Mouse (Mus musculus) spleen, adult 2 months (tissue): ENCODE results near the gene March10. TPM values are rescaled to one million over a fixed set of nuclear protein-coding genes. Genes with fewer than 3 reads are reported as not detected.

Source experiments
- DNase-seq, 2 experiments: peaks; one replicate each; pipeline versions ENCODE4 v3.0.0 to v3.0.0-alpha.2; 2012 to 2021; ENCODE audit warnings: low spot score in 2 of 2, low read depth in 1 of 2
- H3K27ac ChIP-seq: fragments of 200-500 bp; 2 replicates; pipeline ENCODE4 v1.5.1; 2012; ENCODE audit warnings: low read length, inconsistent platforms; ENCODE audit not compliant: insufficient read depth
- H3K27me3 ChIP-seq: fragments of 200-500 bp; 2 replicates; pipeline ENCODE4 v1.6.1; 2012; ENCODE audit warnings: mild to moderate bottlenecking, moderate library complexity, low read length, inconsistent platforms; ENCODE audit not compliant: control insufficient read depth, insufficient read depth
- H3K36me3 ChIP-seq: fragments of 200-500 bp; 2 replicates; pipeline ENCODE4 v1.6.1; 2012; ENCODE audit warnings: mild to moderate bottlenecking, low read length, inconsistent platforms; ENCODE audit not compliant: control insufficient read depth, insufficient read depth
- H3K4me1 ChIP-seq: fragments of 200-500 bp; 2 replicates; pipeline ENCODE4 v1.6.1; 2011; ENCODE audit warnings: inconsistent platforms; ENCODE audit not compliant: control insufficient read depth, insufficient read depth, insufficient read length
- H3K4me3 ChIP-seq: fragments of 200-500 bp; 2 replicates; pipeline ENCODE4 v1.5.1; 2011; ENCODE audit warnings: mild to moderate bottlenecking, inconsistent platforms; ENCODE audit not compliant: insufficient read depth, insufficient read length; ENCODE audit errors: extremely low read depth
- CTCF ChIP-seq: fragments of 200-500 bp; IDR thresholded peaks from 2 replicates; pipeline ENCODE4 v1.5.1; 2011; ENCODE audit warnings: mild to moderate bottlenecking, inconsistent platforms; ENCODE audit not compliant: insufficient read depth, insufficient read length, insufficient replicate concordance; ENCODE audit errors: extremely low read depth
- POLR2A ChIP-seq: fragments of 200-500 bp; IDR thresholded peaks from 2 replicates; pipeline ENCODE4 v1.6.1; 2011; ENCODE audit warnings: low read depth, low read length, inconsistent platforms
- WGBS: fragments of 180-500 bp; shearing (Covaris S2); methylation state at CpG from one replicate; pipeline ENCODE4 v1.1.7; 2018; 5-methylcytosine and 5-hydroxymethylcytosine counted together
- polyA plus RNA-seq: library from polyadenylated mRNA; depleted of rRNA; stranded (reverse); fragments of >200 nt; gene quantifications from 2 replicates; pipeline ENCODE4 v1.2.3, GENCODE M21; 2012

The March10 gene
- polyA plus RNA-seq, 1 experiment = not detected

DNA sequence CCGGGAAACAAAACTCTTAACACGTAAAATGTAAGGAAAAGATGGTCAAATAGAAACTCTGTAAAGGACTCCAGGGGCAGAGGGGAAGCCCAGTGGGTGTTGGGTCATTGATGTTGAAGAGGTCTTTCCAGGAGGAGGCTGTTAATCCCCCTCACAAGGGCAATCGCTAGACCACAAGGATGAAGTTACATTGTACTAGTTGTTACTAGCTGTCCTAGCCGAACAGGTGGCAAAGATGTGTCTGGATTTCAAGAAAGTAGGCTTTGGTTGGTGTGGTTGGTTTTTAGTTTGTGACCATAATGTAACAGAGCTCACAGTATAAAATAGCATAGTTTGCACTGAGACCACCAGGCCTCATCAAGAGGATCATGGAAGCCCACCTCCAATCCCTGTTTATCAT, 3.5 kb downstream of the March10 start:
- Histone ChIP-seq H3K4me3 (no peak overlapping the region), H3K4me1 (peaks cover 3% of the 10 kb centered on the region), H3K27me3 (peaks cover 7% of the 10 kb centered on the region), H3K36me3 (no peaks in the 10 kb centered on the region), H3K27ac (no peak overlapping the region)
- TF ChIP-seq POLR2A = no peak
- no peak for TF ChIP-seq CTCF
- DNase-seq = no peak
- WGBS = 91% methylated on average over 4 of the region's 4 CpGs

GRCm38 (mm10) chr11:105452504-105452903, 4.0 kb downstream of the March10 start:
- peaks cover 7% of the 10 kb centered on the region for H3K27me3 ChIP-seq
- no peak for TF ChIP-seq POLR2A
- no peak for TF ChIP-seq CTCF
- H3K27ac ChIP-seq = no peak overlapping the region
- DNase-seq = no peak
- peaks cover 3% of the 10 kb centered on the region for H3K4me1 ChIP-seq
- H3K36me3 ChIP-seq = no peaks in the 10 kb centered on the region
- 85% methylated on average over 4 of the region's 4 CpGs for WGBS
- H3K4me3 ChIP-seq = no peak overlapping the region

DNA sequence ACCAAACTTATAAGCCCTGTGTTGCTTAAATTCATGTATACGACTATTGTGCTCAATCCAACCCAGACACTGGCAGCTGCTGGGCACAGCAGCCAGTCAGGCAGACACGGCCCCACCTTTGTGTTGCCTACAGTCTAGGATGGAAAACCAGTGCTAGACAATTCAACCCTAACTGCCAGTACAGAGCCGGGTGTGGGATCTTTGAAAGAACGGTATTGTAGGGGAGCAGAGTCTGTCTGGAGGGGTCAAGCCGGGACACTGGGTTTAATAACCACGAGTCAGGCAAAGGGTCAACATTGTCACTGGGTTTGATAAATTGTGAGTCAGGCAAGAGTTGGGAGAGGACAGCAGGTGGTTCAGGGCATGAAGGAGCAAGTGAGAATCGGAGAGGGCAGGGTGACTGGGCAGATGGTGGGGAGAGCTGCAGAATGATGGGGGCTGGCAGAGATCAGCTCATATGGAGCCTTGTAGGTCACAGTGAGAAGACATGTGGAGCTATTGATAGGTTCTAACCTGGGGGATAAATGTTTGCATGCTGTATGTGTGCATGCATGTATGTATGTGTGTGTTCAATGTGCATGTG, 4.9 kb downstream of the March10 start:
- Histone ChIP-seq H3K4me3 (no peak overlapping the region), H3K36me3 (no peaks in the 10 kb centered on the region), H3K4me1 (peaks cover 3% of the 10 kb centered on the region), H3K27ac (no peak overlapping the region), H3K27me3 (peaks cover 6% of the 10 kb centered on the region)
- TF ChIP-seq CTCF (no peak), POLR2A (no peak)
- 82% methylated on average over 7 of the region's 7 CpGs for WGBS
- DNase-seq = no peak

- Histone ChIP-seq H3K4me3 (no peak overlapping the region), H3K36me3 (no peaks in the 10 kb centered on the region), H3K27ac (no peak overlapping the region), H3K4me1 (no peaks in the 10 kb centered on the region), H3K27me3 (0 out of 2 replicates have a peak, but pooled peaks cover 1% of the 10 kb centered on the region)
- no peak for TF ChIP-seq CTCF
- no peak for TF ChIP-seq POLR2A
- 77% methylated on average over 12 of the region's 12 CpGs for WGBS
- no peak for DNase-seq
These were observed 6.8 kb downstream of the March10 start for GRCm38 (mm10) chr11:105449581-105450315.

DNA sequence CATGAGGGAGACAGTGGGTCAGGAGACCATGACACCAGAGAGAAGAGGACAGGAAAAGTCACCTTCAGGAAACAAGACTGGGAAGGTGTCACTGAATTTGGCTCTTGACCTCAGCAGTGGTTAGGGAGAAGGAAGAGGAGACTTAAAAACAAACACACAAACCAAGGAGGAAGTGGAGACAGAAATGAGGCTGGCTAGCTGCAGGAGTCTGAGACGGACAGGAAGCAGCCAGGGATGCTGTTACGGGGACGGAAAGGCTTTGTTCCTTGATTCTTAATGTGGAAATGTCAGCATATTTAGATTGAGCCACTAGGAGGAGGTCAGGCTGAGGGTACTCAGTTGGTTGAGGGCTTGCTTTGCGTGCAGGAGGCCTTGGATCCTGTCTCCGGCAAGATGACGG, 8.9 kb downstream of the March10 start:
- Histone ChIP-seq H3K27me3 (0 out of 2 replicates have a peak, but pooled peaks cover 1% of the 10 kb centered on the region), H3K27ac (no peak overlapping the region), H3K36me3 (no peaks in the 10 kb centered on the region), H3K4me3 (no peak overlapping the region), H3K4me1 (no peaks in the 10 kb centered on the region)
- 53% methylated on average over 6 of the region's 6 CpGs for WGBS
- DNase-seq = no peak
- TF ChIP-seq POLR2A (no peak), CTCF (no peak)

- no peaks in the 10 kb centered on the region for H3K36me3 ChIP-seq
- no peaks in the 10 kb centered on the region for H3K4me1 ChIP-seq
- 88% methylated on average over 5 of the region's 5 CpGs for WGBS
- 0 out of 2 replicates have a peak, but pooled peaks cover 1% of the 10 kb centered on the region for H3K27me3 ChIP-seq
- no peak overlapping the region for H3K4me3 ChIP-seq
- no peak for TF ChIP-seq CTCF
- TF ChIP-seq POLR2A = no peak
- no peak for DNase-seq
- no peak overlapping the region for H3K27ac ChIP-seq
These were observed 10.3 kb downstream of the March10 start for GRCm38 (mm10) chr11:105446221-105446620.

DNA sequence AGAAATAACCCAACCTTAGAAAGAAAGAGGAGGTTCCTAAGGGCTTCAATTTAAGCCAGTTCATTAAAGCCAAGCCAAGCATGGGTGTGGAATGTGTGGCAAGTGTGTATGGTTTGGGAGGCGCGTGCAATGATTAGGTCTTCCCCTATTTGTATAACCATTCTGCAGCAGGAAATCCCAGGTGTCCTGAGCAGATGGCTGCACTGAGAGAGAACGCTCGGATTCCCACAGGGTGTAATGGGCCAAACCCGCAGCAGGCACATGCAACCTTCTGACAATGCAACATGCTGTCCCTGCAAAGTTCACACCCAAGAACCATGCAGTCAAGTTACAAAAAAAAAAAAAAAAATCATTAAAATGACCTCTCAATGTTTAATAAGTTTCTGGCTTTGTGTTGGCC, 10.8 kb downstream of the March10 start:
- H3K27me3 ChIP-seq = 0 out of 2 replicates have a peak, but pooled peaks cover 1% of the 10 kb centered on the region
- no peak overlapping the region for H3K4me3 ChIP-seq
- TF ChIP-seq CTCF (no peak), POLR2A (no peak)
- no peaks in the 10 kb centered on the region for H3K4me1 ChIP-seq
- no peaks in the 10 kb centered on the region for H3K36me3 ChIP-seq
- no peak for DNase-seq
- no peak overlapping the region for H3K27ac ChIP-seq
- WGBS = 67% methylated on average over 5 of the region's 5 CpGs
